Mouse (Mus musculus) cerebellum, adult 9-10 months (tissue): ENCODE results near the gene Mau2.
A peak's percentile ranks its signal among the peaks of the same experiment; 100 is the strongest.
"Not testable (repeated sequence)": the region's sequence is repeated elsewhere in the genome, so short reads cannot be mapped to it uniquely, and the experiment has no call there.

Experiments
- DNase-seq: peaks from one replicate; pipeline ENCODE4 v3.0.0; 2022

Mau2 gene

DNA sequence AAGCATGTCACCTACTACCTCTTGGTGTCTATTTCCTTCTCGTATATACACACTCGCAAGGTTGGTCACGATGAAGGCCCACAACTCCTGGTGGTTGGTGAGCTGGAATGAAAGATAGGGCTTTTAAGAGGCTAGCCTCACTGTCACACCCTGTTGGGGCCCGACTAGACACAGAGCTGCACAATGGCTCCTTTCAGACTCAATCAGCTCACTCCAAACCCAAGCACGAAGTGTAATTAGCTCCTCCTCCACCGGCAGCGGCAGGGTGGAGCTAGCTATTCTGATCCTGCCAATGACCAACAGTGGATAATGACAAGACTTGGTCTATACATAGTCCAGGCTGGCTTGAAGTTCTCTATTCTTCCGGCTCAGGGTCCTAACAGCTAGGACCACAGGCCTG is 18.9 kb downstream of the Mau2 start:
- DNase-seq = no peak

DNA sequence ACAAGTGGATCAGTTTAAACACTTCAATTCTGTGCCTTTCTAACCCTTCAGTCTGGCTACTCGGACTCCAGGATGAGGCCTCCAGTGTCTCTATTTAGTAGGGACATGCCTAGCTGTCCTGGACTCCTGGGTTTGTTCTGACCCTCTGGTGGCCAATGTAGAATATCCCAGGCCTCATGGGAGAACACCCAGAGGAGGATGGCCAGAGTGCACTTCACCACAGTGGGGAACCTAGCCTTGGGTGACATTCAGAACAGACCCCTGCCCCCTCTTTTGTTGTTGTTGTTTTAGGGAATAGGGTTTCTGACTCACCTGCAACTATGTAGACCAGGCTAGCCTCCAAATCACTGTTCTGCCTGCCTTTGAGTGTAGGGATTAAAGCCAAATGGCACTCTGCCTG is 27.5 kb downstream of the Mau2 start:
- no peak for DNase-seq

DNA sequence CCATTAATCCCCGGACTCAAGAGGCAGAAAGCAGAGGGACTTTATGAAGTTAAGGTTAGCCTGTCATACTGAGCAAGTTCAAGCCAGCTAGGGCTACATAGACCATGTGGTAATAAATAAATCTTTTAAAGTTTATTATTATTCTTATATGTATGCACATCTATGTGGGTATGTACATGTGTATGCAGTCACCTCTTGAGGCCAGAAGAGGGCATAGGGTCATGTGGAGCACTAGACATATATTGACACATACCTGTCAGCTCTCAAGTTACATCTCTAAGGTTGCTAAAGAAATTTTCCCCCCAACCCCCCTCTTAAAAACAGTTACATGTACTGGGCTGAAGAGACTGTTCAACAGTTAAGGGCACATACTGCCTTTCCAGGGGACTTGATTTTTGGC is 29.8 kb downstream of the Mau2 start:
- DNase-seq = no peak

DNA sequence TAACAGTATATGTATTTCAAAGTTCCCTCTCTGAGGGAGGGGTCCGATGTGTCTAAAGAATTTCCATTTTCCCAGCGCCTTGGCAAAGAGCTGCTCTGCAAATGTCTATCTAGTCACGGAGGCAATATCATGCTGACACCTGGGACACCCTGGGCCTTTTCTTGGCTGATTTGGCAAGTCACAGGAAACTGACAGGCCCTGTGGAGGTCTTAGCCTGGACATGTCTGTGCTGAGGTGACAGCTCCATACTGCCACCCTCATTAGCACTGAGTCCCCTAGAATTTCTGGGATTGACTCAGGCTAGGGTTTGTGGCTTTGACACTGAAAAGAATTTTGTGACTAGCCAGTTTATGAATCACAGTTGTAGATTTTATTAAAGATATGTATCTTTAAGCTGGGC is 30.2 kb downstream of the Mau2 start:
- no peak for DNase-seq

DNA sequence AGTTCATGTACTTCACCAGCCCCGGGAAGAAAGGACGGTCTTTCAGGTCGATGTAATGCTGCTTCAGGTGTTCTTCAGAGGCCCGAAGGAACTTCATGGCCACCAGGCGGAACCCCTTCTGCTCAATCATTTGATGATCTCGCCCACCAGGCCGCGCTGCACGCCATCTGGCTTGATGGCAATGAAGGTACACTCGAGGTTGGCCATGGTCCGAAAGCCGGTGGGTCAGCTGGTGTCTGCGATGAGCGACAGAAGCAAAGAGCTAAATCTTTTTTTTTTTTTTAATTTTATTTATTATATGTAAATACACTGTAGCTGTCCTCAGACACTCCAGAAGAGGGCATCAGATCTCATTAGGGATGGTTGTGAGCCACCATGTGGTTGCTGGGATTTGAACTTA is 31.7 kb downstream of the Mau2 start:
- not testable (repeated sequence) for DNase-seq

DNA sequence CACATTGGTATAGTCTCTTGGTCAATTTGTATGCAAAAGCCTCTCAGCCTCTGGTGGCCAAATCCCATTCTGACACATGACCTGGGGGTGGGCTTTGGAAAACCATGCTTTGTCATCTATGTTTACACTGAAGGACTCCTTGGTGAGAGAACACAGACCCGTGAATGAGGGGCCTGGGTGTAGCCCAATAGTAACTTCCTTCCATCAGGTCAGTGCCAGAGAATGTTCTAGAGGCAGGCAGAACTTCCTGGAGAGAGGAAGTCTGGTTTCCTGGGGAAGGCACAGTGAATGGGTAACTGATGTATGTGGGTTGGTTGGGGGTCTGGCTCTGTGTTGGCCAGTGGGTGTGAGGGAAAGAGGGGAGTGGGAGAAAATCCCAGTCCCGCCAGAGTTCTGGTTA is 37.4 kb downstream of the Mau2 start:
- DNase-seq = no peak

DNA sequence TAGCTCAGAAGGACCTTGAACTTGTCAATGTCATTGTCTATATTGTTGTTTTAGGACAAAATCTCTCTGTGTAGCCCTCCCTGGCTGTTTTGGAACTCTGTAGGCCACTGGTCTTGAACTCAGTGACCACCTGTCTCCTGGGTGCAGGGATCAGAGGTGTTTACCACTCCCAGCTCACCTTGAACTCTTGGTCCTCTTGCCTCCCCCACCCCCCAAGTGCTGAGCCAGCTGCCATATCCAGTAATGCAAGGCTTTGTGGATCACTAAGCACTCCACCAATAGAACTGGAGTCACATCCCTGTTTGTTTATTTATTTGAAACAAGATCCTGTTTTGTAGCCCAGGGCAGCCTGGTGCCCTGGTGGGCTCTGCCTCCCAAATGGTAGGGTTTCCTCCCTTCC is 38.2 kb downstream of the Mau2 start:
- no peak for DNase-seq

DNA sequence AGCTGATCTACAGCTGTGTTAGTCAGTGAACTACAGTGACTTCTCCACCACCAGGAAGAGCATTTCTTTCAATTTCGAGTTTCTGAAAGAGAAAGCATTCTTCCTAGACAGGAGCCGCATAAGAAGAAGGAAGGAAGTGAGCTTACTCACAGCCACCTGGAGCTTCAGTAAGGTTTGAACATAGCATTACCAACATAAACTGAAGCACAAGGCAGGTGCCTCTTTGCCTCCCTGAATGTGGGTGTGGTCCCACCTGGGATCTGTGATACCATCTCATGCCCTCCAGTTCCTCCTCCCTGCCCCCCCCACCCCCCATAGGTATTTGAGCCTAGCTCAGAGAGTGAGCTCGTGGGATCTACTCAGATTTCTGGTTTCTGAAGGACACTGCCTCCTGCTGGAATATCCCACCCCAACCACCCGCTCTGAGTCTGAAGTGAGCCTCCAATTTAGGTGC is 39.3 kb downstream of the Mau2 start:
- no peak for DNase-seq

DNA sequence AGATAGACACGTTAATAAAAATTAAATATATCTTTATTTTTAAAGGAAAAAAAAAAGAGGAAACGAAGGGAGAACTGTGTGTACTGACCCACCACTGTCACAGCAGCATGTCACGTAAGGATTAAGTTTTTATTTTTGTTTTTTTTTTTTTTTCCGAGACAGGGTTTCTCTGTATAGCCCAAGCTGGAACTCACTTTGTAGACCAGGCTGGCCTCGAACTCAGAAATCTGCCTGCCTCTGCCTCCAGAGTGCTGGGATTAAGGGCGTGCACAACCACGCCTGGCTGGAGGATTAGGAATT is 40.7 kb downstream of the Mau2 start:
- DNase-seq = not testable (repeated sequence)

DNA sequence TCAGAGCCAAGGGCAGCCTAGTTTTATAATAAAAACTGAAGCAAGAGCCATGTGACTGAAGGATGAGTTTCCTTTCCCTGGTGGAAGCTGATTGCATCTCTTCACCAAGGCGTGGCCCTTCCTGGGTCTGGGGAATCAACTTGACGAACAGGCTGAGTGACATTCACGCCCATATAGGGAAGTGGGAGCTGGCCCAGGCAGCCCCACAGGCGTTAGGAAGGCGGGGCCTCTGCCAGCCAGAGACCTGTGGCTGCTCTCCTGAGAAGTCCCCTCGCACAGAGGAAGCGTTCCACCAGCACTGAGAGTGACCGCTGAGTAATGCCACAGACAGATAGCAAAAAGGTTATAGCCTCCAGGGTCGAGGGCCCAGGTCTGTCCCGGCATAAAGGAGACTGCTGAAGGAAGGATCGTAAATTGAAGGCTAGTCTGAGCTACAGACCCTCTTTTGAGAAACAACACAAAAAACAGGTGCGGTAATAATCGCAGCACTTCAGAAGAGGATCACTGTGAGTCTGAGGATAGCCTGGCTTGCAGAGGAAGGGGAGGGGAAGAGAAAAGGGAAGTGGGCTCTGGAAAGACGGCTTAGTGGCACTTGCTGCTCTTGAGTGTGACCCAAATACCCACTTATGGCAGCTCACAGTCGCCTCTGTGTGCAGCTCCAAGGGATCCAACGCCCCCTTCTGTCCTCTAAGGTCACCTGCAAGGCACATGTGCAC is 41.2 kb downstream of the Mau2 start:
- peak; percentile 55 for DNase-seq

DNA sequence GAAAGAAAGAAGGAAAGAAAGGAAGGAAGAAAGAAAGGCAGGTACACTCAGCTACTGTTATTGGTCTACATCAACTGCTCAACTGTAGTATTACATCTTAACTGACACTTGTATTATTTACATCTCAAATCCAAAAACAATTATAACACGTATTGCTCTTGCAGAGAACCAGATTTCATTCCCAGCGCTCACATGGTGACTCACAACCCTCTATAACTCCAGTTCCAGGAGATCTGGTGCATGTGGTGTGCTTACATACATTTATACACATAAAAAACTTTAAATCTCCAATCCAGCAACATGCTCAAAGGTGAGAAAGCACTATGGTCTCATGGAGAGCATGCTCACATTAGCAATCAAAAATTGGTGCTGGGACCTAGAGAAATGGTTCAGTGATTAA is 42.3 kb downstream of the Mau2 start:
- DNase-seq = no peak

DNA sequence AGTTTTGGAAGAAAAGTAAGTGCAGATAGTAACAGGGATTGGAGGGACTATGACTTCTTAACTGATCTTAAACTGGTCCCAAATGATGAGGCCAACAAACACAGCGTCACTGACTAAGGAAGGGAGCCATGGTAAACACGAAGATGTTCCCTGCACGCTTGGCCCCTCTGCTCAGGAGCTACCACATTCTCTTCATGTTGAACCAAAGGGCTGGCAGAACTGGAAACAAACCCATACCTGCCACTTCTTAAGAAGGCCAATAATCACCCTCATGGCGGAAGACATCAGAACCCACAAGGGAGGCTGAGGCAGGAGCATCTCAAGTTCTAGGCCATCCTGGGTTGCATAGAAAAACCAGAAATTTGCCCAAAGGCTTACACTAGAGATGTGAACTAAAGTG is 43.3 kb downstream of the Mau2 start:
- DNase-seq = no peak

DNA sequence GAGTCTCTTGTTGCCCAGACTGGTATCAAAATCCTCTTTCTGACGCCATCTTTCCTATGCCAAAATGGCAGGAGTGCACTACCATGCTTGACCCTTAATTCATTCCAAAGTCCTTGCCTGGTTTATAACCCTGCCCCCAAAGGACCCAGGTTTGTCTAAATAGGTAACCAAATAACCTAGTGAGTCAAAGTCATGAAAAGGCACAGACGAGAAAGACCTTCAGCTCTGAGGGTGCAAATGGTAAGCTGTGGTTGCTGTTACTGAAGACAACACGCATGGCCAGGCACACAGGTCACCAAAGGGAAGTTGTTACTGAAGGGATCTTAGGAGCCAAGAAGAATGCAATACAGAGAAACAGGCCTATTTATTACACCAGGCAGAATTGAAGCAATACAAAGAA is 43.8 kb downstream of the Mau2 start:
- no peak for DNase-seq

DNA sequence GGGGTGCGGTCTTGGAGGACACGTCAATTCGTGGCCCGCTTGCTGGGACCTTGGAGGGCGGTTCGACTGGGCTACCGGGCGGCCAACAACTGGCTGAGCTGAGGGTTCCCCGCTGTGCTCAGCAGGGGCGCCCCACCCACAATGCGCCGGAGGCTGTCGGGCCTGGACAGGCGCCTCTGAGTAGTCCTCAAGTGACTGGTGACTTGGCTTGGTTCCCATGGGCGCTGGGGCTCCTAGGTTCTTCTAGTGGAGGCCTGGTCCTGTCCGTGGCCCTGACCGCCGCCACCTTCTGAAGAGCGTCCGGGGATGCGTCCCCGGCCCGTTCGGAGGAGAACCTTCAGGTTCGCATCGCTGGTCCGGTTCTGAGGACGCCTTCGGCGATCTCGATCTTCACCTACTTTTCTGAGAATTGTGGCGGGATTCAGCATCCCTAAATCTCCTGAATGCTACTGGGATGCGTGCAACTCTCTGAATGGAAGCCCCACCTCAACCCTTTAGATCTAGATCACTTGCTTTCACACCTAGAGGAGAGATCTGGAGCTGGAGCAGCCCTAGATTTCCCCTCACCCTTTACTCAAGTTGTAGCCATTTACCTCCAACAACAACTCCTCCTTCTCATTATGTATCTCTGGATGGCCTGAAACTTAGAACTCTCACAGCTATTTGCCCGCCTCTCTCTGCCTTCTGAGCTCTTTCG is 45.8 kb downstream of the Mau2 start:
- DNase-seq = no peak

DNA sequence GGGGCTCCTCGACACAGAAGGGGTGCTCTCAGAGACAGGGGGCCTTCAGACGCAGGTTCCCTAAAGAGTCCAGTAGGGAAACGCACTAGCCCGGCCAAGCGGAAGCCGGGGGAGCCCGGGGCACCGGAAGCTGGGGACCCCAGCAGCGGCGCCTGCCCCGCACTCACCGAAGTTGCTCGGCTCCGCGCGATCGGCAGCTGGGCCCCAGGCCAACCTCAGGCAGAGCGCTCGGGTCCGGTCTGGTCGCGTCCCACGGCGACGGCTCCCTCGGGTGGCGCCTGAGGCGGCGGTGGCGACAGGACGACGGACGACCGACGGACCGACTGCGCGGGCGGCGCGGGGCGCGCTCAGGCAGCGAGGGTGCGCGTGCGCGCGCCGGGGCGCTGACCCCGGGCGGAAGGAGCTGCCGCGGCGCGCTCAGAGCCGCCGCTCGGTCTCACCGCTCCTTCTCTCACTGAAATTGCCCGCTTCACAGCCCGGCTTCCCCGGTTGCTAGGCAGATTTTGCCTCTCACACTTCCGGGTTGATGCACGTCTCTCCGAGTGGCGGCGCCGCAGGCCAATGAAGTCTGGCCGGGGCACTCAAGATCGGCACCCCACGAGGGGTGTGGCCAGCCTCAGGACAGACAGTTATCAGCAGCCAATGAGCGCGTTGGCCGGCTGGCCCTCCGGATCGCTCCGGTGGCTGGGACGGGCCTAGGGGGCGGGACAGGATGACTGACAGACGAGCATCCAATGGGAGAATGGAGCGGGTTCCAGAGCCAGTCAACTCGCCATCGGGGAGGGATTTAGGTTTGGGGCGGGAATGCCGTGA is 46.6 kb downstream of the Mau2 start, which contains the start of gene Gatad2a:
Gatad2a (minus strand) TSS at position 609 of the 813 bp plus-strand sequence.
- DNase-seq = peak; percentile 100

DNA sequence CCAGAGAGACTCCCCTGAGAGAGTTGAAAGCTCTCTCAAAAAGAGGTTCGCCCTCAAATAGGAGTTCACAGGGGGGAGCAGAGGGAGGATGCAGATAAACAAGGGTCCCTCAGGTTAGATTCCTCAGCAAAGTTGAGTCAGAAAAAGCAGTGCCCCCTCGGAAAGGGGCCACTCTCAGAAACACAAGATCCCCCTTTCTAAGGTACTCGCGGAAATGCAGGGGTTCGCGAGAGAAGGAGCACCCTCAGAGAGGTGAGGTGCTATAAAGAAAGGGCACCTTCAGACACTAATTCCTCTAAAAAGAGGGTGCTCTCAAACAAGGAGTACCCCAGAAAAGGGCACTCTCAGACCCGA is 47.1 kb downstream of the Mau2 start:
- DNase-seq = no peak

DNA sequence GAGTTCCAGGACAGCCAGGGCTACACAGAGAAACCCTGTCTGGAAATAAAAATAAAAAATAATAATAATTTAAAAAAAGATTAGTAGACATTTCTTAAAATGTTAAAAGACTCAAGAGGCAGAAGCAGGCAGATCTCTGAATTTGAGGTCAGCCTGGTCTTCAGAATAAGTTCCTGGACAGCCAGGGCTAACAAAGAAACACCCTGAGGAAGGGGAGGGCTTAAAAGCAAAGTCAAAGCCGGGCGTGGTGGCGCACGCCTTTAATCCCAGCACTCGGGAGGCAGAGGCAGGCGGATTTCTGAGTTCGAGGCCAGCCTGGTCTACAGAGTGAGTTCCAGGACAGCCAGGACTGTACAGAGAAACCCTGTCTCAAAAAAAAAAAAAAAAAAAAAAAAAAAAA is 53.6 kb downstream of the Mau2 start:
- DNase-seq = not testable (repeated sequence)

DNA sequence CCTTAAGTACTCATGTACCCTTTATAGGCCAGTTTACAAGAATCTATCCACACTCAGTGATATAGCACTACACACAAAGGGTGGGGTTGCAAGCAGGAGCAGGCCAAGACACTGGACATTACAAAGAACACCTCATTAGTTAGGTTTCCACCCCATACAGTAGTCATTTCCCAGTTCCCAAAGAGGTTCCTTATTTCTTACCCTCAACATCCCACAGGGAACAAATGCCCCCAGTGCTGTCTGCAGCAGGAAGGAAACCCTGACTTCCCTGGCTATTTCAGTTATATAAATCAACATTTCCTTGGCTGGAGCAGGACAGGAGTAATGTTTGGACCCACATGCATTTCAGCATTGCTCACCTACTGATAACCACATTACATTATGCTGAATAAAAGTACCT is 54.8 kb downstream of the Mau2 start:
- no peak for DNase-seq

DNA sequence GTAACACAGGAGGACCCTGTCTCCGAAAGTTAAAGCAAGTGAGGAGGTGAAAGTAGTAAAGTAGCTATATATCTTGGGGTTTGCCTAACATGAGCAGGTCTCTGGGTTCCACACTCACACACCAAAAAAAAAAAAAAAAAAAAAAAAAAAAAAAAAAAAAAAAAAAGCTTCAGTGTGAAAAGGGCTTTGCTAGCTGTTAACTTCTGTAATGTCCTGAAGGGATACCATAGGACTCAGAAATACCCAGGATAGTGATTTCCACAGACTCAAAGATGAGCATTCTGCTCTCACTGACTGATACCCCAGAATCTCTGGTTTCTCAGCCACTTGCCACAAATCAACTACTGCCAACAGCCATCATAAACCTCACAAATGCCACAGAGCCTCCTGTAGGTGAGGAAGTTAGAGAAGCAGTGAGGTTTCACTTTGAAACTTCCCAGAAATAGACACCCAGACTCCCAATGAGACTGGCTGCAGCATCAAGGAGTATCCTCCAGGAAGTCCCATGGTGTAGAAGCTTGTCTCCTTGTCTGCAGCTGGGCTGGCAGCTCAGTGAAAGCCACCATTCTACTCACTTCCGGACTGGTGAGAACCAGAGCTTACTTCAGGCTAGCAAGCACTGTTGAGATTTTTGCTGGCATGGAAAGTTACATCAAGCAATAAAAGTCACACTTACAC is 57.5 kb downstream of the Mau2 start:
- DNase-seq = no peak

DNA sequence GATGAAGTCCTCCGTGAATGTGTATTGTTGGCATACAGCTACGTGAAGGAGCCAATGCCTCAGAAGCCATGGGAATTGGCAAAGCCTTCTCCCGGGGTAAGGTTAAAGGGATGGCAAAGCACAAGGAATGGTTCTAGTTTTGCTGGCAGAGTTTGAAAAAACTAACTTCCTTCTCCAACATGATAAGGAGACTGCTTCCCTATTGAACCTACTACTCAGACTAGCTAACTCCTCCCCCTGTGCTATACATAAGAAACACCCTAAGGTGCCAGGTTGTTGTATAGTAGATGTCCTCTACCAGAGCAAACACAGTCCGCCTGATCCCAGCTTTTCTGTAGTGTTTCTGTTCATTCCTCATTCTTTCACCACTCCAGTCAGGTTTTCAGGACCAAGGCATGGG is 64.1 kb downstream of the Mau2 start:
- no peak for DNase-seq

DNA sequence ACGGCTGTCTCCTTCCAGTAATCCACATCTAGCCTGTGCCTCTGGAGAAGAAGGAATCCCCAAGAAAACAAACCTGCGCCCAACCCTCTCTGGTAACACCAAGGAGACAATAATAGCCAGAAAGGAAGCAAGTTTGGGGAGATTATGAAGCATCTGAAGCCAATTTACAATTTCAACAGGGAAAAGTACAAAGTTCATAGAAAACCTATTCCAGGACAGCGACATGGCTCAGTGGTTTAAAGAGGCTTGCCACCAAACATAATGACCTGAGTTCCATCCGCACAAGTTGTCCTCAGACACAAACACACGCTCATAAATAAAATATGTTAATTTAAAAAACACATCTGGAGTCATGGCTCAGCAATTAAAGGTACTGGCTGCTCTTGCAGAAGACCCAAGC is 67.7 kb downstream of the Mau2 start:
- DNase-seq = no peak

DNA sequence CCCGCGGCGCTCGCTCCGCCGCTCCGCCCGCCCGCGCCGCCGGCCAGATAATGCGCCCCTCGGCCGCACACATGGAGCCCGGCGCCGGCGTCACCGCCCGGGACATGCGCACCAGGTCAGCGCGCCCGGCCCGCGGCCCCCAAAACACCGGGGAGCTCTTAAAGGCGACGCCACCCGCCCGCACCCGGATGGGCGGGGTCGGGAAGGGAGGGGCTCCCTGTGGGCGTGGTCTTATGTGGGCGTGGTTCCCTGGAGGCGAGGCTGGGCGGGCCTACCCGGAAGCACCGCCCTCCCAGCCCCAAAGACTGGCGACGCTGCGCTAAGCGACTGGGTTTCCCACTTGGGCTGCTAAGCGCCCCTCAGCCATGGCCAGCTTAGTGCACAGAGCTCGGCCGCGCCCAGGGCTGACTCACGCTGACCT is 68.3 kb downstream of the Mau2 start:
- DNase-seq = peak; percentile 96

DNA sequence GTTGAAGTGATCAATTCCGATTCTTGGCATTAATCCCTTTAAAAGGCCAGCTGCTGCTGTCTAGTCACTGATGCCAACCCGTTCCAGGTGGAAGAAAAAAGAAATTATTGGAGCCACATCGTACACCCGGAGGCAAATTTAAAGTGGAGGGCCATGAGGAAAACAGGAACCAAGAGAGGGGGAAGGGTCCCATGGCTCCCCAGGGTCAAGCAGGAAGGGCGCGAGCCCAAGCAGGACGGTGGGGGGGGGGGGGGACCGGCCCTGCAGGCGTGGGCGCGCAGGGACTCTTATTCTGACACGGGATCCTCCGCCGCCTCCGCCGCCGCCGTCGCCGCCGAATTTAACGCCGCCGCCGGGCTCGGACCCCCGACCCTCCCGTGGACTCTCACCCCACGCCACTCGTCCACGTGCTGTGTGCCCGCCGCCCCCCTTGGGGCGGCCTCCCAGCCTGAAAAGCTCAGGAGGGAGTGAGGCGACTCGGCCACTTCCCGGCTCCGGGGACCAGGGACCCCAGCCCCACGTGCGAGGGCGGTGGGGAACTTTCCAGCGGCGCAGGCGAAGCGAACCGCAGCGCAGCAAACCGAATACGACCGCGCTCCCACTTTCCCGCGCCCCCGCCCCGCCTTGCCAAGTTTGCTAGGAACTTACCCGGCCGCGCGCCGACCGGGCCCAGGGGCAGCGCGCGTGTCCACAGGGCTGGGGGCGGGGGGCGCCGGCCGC is 68.9 kb downstream of the Mau2 start:
- peak; percentile 64 for DNase-seq
